Mouse (Mus musculus) forebrain, embryonic 16.5 days (tissue): ENCODE results near the gene Kdelr3. TPM values are rescaled to one million over a fixed set of nuclear protein-coding genes. Genes with fewer than 3 reads are reported as not detected.
A peak's percentile ranks its signal among the peaks of the same experiment; 100 is the strongest.

Source experiments
- ATAC-seq: fragments of 200-750 bp; cut with Nextera tagmentation; 2 replicates; pipeline ENCODE4 v1.8.0; 2017; ENCODE audit warnings: mild to moderate bottlenecking, moderate library complexity
- H3K27ac ChIP-seq: fragments of 300-500 bp; sonication (generic); 2 replicates; pipeline ENCODE4 v1.5.1; 2014; ENCODE audit warnings: low read length, control low read depth
- H3K27me3 ChIP-seq: fragments of 300-500 bp; sonication (generic); replicated peaks from 2 replicates; pipeline ENCODE4 v1.6.1; 2014; ENCODE audit warnings: low read length; ENCODE audit not compliant: control insufficient read depth, insufficient read depth
- H3K36me3 ChIP-seq: fragments of 300-500 bp; sonication (generic); 2 replicates; pipeline ENCODE4 v1.6.1; 2014; ENCODE audit not compliant: control insufficient read depth, insufficient read depth
- H3K4me1 ChIP-seq: fragments of 300-500 bp; sonication (generic); replicated peaks from 2 replicates; pipeline ENCODE4 v1.6.1; 2014; ENCODE audit warnings: low read length; ENCODE audit not compliant: control insufficient read depth, insufficient read depth
- H3K4me2 ChIP-seq: fragments of 300-500 bp; sonication (generic); 2 replicates; pipeline ENCODE4 v1.6.1; 2014; ENCODE audit warnings: mild to moderate bottlenecking, low read length, control low read depth
- H3K4me3 ChIP-seq: fragments of 300-500 bp; sonication (generic); replicated peaks from 2 replicates; pipeline ENCODE4 v1.5.1; 2014; ENCODE audit warnings: mild to moderate bottlenecking, low read length, control low read depth
- H3K9ac ChIP-seq: fragments of 300-500 bp; sonication (generic); replicated peaks from 2 replicates; pipeline ENCODE4 v1.6.1; 2014; ENCODE audit warnings: low read depth, low read length, control low read depth
- H3K9me3 ChIP-seq: fragments of 300-500 bp; sonication (generic); 2 replicates; pipeline ENCODE4 v1.6.1; 2016; ENCODE audit warnings: low read length; ENCODE audit not compliant: control insufficient read depth
- WGBS: fragments of 180-500 bp; shearing (Covaris S2); extraction: QIAGEN DNeasy Blood & Tissue Kit; methylation state at CpG from one replicate; pipeline ENCODE4 v1.1.7; 2014; 5-methylcytosine and 5-hydroxymethylcytosine counted together
- polyA plus RNA-seq: library from polyadenylated mRNA; unstranded; fragments of >200 nt; fragmentation: Nextera tagmentation; extraction: Ambion mirVana; gene quantifications from 2 replicates; pipeline ENCODE4 v1.2.1, GENCODE M21; 2015

The Kdelr3 gene
- polyA plus RNA-seq, result 4.8 and 8.7 TPM in 2 replicates

GRCm38 (mm10) chr15:79516171-79517096, at the start of gene Kdelr3:
Kdelr3 (plus strand) TSS chr15:79516411.
- H3K9ac ChIP-seq, result peak within 1 kb of the TSS; percentile 30

GRCm38 (mm10) chr15:79466601-79467286, 49.5 kb upstream of the Kdelr3 start:
- H3K4me1 ChIP-seq, result peaks cover 18% of the 10 kb centered on the region
- WGBS, result 5% methylated on average over 18 of the region's 18 CpGs
- H3K27ac ChIP-seq, result no peak overlapping the region
- H3K4me2 ChIP-seq, result no peak overlapping the region
- no peaks in the 10 kb centered on the region for H3K36me3 ChIP-seq
- no peak overlapping the region for H3K9ac ChIP-seq
- H3K4me3 ChIP-seq, result no peak overlapping the region
- ATAC-seq, result peak; percentile 89
- H3K27me3 ChIP-seq, result no peaks in the 10 kb centered on the region
- no peaks in the 10 kb centered on the region for H3K9me3 ChIP-seq

More at GRCm38 (mm10) chr15:79516171-79517096, at the start of gene Kdelr3:
- no peaks in the 10 kb centered on the region for H3K36me3 ChIP-seq
- H3K4me3 ChIP-seq, result peak within 1 kb of the TSS; percentile 41
- ATAC-seq, result no peak
- peak within 1 kb of the TSS; percentile 82 for H3K4me2 ChIP-seq
- H3K27ac ChIP-seq, result no peak within 1 kb of the TSS
- no peaks in the 10 kb centered on the region for H3K9me3 ChIP-seq
- under 1% methylated on average over 71 of the region's 71 CpGs for WGBS
- peaks cover 21% of the 10 kb centered on the region for H3K4me1 ChIP-seq
- H3K27me3 ChIP-seq, result peaks cover 30% of the 10 kb centered on the region

GRCm38 (mm10) chr15:79469577-79469976, 46.6 kb upstream of the Kdelr3 start:
- WGBS, result 72% methylated on average over 5 of the region's 5 CpGs
- Histone ChIP-seq H3K4me2 (no peak overlapping the region), H3K4me3 (no peak overlapping the region), H3K36me3 (no peaks in the 10 kb centered on the region), H3K27me3 (no peaks in the 10 kb centered on the region), H3K9ac (no peak overlapping the region), H3K27ac (no peak overlapping the region), H3K4me1 (peaks cover 20% of the 10 kb centered on the region), H3K9me3 (no peaks in the 10 kb centered on the region)
- ATAC-seq, result no peak

GRCm38 (mm10) chr15:79470583-79470982, 45.6 kb upstream of the Kdelr3 start:
- Histone ChIP-seq H3K9ac (no peak overlapping the region; the same call in 1 of the 2 replicates), H3K4me1 (peaks cover 20% of the 10 kb centered on the region), H3K36me3 (no peaks in the 10 kb centered on the region), H3K4me3 (peak overlapping the region; percentile 26), H3K4me2 (peak overlapping the region; percentile 42), H3K27ac (no peak overlapping the region), H3K27me3 (no peaks in the 10 kb centered on the region), H3K9me3 (no peaks in the 10 kb centered on the region)
- ATAC-seq, result no peak
- WGBS, result 33% methylated on average over 17 of the region's 17 CpGs

GRCm38 (mm10) chr15:79471095-79471494, 45.1 kb upstream of the Kdelr3 start:
- Histone ChIP-seq H3K4me2 (peak overlapping the region; percentile 42), H3K27me3 (no peaks in the 10 kb centered on the region), H3K4me3 (no peak overlapping the region; the same call in 1 of the 2 replicates), H3K9me3 (no peaks in the 10 kb centered on the region), H3K9ac (no peak overlapping the region), H3K27ac (no peak overlapping the region), H3K36me3 (no peaks in the 10 kb centered on the region), H3K4me1 (peaks cover 20% of the 10 kb centered on the region)
- no peak for ATAC-seq
- 51% methylated on average over 10 of the region's 10 CpGs for WGBS

GRCm38 (mm10) chr15:79473042-79473441, 43.2 kb upstream of the Kdelr3 start:
- Histone ChIP-seq H3K9me3 (no peaks in the 10 kb centered on the region), H3K4me3 (no peak overlapping the region), H3K9ac (no peak overlapping the region), H3K4me2 (no peak overlapping the region), H3K36me3 (no peaks in the 10 kb centered on the region), H3K27ac (no peak overlapping the region), H3K4me1 (peaks cover 14% of the 10 kb centered on the region), H3K27me3 (no peaks in the 10 kb centered on the region)
- ATAC-seq, result no peak
- WGBS, result 90% methylated on average over 5 of the region's 5 CpGs

GRCm38 (mm10) chr15:79473638-79474355, 42.4 kb upstream of the Kdelr3 start:
- WGBS, result 50% methylated on average over 12 of the region's 12 CpGs
- Histone ChIP-seq H3K27me3 (no peaks in the 10 kb centered on the region), H3K9me3 (no peaks in the 10 kb centered on the region), H3K4me3 (no peak overlapping the region), H3K9ac (no peak overlapping the region), H3K4me1 (peaks cover 14% of the 10 kb centered on the region), H3K36me3 (no peaks in the 10 kb centered on the region), H3K4me2 (no peak overlapping the region), H3K27ac (no peak overlapping the region)
- ATAC-seq, result no peak

- ATAC-seq, result no peak
- H3K27ac ChIP-seq, result no peak overlapping the region
- 63% methylated on average over 6 of the region's 6 CpGs for WGBS
- no peaks in the 10 kb centered on the region for H3K27me3 ChIP-seq
- H3K36me3 ChIP-seq, result no peaks in the 10 kb centered on the region
- H3K9me3 ChIP-seq, result no peaks in the 10 kb centered on the region
- H3K9ac ChIP-seq, result no peak overlapping the region
- no peak overlapping the region for H3K4me2 ChIP-seq
- no peak overlapping the region for H3K4me3 ChIP-seq
- no peaks in the 10 kb centered on the region for H3K4me1 ChIP-seq
Observed at GRCm38 (mm10) chr15:79477227-79477626, 39.0 kb upstream of the Kdelr3 start.
